Mouse (Mus musculus) liver, embryonic 16.5 days (tissue): ENCODE data around the gene Wnk2. TPM values are rescaled to one million over a fixed set of nuclear protein-coding genes. Genes with fewer than 3 reads are reported as not detected.

Experiments
- ATAC-seq: fragments of 200-750 bp; cut with Nextera tagmentation; 2 replicates; pipeline ENCODE4 v1.8.0; 2017; ENCODE audit warnings: low read depth, mild to moderate bottlenecking, moderate number of reproducible peaks, moderate library complexity
- H3K27ac ChIP-seq: fragments of 300-500 bp; sonication (generic); 2 replicates; pipeline ENCODE4 v1.5.1; 2014; ENCODE audit warnings: mild to moderate bottlenecking, low read length
- H3K27me3 ChIP-seq: fragments of 300-500 bp; sonication (generic); 2 replicates; pipeline ENCODE4 v1.6.1; 2014; ENCODE audit warnings: low read depth, low read length, mixed read lengths; ENCODE audit not compliant: control insufficient read depth, insufficient read depth
- H3K36me3 ChIP-seq: fragments of 300-500 bp; sonication (generic); 2 replicates; pipeline ENCODE4 v1.6.1; 2014; ENCODE audit warnings: mild to moderate bottlenecking; ENCODE audit not compliant: control insufficient read depth, insufficient read depth
- H3K4me1 ChIP-seq: fragments of 300-500 bp; sonication (generic); 2 replicates; pipeline ENCODE4 v1.6.1; 2014; ENCODE audit warnings: low read depth, low read length, mixed read lengths; ENCODE audit not compliant: control insufficient read depth
- H3K4me2 ChIP-seq: fragments of 300-500 bp; sonication (generic); 2 replicates; pipeline ENCODE4 v1.6.1; 2014; ENCODE audit warnings: low read depth, low read length, mixed read lengths
- H3K4me3 ChIP-seq: fragments of 300-500 bp; sonication (generic); 2 replicates; pipeline ENCODE4 v1.5.1; 2014; ENCODE audit warnings: low read depth, mild to moderate bottlenecking, low read length
- H3K9ac ChIP-seq: fragments of 300-500 bp; sonication (generic); 2 replicates; pipeline ENCODE4 v1.6.1; 2014; ENCODE audit warnings: low read depth, low read length
- H3K9me3 ChIP-seq: fragments of 300-500 bp; sonication (generic); replicated peaks from 2 replicates; pipeline ENCODE4 v1.6.1; 2016; ENCODE audit warnings: low read length; ENCODE audit not compliant: control insufficient read depth
- WGBS: fragments of 180-500 bp; shearing (Covaris S2); extraction: QIAGEN DNeasy Blood & Tissue Kit; methylation state at CpG from one replicate; pipeline ENCODE4 v1.1.7; 2014; ENCODE audit not compliant: insufficient replicate concordance; 5-methylcytosine and 5-hydroxymethylcytosine counted together
- polyA plus RNA-seq: library from polyadenylated mRNA; unstranded; fragments of >200 nt; fragmentation: Nextera tagmentation; extraction: Ambion mirVana; gene quantifications from 2 replicates; pipeline ENCODE4 v1.2.1, GENCODE M21; 2015

Gene Wnk2
- polyA plus RNA-seq, 1 experiment from 2014 or later, result 0.15 TPM

DNA sequence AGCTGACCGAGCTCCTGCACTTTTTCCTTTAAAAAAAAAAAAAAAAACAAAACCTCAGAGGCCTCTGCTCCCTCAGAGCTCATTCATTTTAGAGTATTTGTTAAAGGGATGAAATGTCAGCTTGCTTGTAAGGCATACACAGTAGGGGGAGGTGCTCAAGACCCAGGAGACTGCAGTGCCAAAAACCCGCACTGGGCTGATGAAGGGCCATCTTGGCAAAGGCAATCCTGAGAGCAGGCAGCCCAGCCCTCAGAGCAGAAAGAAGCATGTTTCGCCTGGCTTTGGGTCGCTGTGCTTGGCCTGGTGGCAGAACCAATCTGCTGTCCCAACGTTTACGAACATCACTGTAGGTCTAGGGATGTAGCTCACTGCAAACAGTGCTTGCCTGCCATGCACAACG is 44.6 kb downstream of the Wnk2 start:
- no peaks in the 10 kb centered on the region for H3K36me3 ChIP-seq
- no peak for ATAC-seq
- no peak overlapping the region for H3K27ac ChIP-seq
- no peaks in the 10 kb centered on the region for H3K4me1 ChIP-seq
- H3K4me2 ChIP-seq, result no peak overlapping the region
- no peak overlapping the region for H3K9ac ChIP-seq
- H3K27me3 ChIP-seq, result no peaks in the 10 kb centered on the region
- WGBS, result 54% methylated on average over 7 of the region's 7 CpGs
- no peak overlapping the region for H3K4me3 ChIP-seq
- no peaks in the 10 kb centered on the region for H3K9me3 ChIP-seq

GRCm38 (mm10) chr13:49100417-49100816 is 47.4 kb downstream of the Wnk2 start:
- H3K36me3 ChIP-seq, result no peaks in the 10 kb centered on the region
- H3K27me3 ChIP-seq, result no peaks in the 10 kb centered on the region
- no peak overlapping the region for H3K4me3 ChIP-seq
- no peak overlapping the region for H3K27ac ChIP-seq
- ATAC-seq, result no peak
- H3K4me1 ChIP-seq, result no peaks in the 10 kb centered on the region
- 27% methylated on average over 1 of the region's 1 CpGs for WGBS
- H3K4me2 ChIP-seq, result no peak overlapping the region
- no peak overlapping the region for H3K9ac ChIP-seq
- H3K9me3 ChIP-seq, result no peaks in the 10 kb centered on the region

DNA sequence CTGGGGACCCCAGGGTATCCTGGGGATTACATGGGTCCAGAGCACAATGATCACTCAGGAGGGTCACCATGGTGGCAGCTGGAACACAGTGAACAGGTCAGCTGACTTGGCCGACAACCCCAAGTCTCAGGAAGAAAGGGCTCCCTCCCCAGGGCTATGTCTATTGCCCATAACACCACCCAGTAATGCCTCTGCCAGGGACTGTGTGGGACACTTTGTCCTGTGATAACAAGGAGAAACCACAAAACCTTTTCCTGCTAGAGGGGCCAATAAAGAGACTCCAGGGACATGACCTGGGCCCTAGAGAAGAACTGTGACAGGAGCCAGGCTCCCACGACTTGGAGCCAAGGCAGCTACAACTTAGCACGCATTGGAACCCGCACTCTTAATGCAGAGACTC is 51.0 kb downstream of the Wnk2 start:
- ATAC-seq, result no peak
- 46% methylated on average over 4 of the region's 4 CpGs for WGBS

GRCm38 (mm10) chr13:49094667-49095066 is 53.1 kb downstream of the Wnk2 start:
- Histone ChIP-seq H3K27me3 (no peaks in the 10 kb centered on the region), H3K9ac (no peak overlapping the region)
- no peak for ATAC-seq

More for the DNA sequence above, 51.0 kb downstream of the Wnk2 start:
- H3K4me3 ChIP-seq, result no peak overlapping the region
- H3K9me3 ChIP-seq, result no peaks in the 10 kb centered on the region
- no peaks in the 10 kb centered on the region for H3K27me3 ChIP-seq
- no peaks in the 10 kb centered on the region for H3K4me1 ChIP-seq
- no peak overlapping the region for H3K27ac ChIP-seq
- no peak overlapping the region for H3K4me2 ChIP-seq
- H3K36me3 ChIP-seq, result no peaks in the 10 kb centered on the region
- H3K9ac ChIP-seq, result no peak overlapping the region

DNA sequence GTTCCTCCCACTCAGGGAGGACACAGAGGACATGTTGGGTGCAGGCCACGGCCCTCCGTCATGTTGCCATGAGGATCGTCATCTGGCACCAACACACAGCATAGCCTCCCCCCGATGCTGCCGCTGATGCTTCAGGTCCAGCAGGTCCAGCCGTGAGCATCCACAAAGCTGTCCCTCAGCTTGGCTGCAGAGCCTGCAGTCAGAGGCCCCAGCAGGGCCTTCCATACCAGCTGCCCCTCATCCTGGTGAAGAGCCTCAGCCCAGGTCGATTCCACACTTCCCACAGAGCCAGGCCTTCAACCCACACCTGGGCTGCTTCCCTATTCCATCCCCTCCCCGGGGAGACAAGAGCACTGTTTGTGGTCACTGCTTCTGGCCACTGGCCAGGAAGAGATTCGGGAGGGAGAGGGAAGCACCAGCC is 54.3 kb downstream of the Wnk2 start:
- no peak overlapping the region for H3K27ac ChIP-seq
- H3K4me2 ChIP-seq, result no peak overlapping the region
- no peaks in the 10 kb centered on the region for H3K4me1 ChIP-seq
- H3K36me3 ChIP-seq, result no peaks in the 10 kb centered on the region
- no peak overlapping the region for H3K9ac ChIP-seq
- no peak overlapping the region for H3K4me3 ChIP-seq
- 49% methylated on average over 9 of the region's 9 CpGs for WGBS
- ATAC-seq, result no peak
- no peaks in the 10 kb centered on the region for H3K9me3 ChIP-seq
- H3K27me3 ChIP-seq, result no peaks in the 10 kb centered on the region

More at GRCm38 (mm10) chr13:49094667-49095066, 53.1 kb downstream of the Wnk2 start:
- Histone ChIP-seq H3K4me3 (no peak overlapping the region), H3K36me3 (no peaks in the 10 kb centered on the region), H3K4me2 (no peak overlapping the region), H3K4me1 (no peaks in the 10 kb centered on the region), H3K27ac (no peak overlapping the region), H3K9me3 (no peaks in the 10 kb centered on the region)
- 58% methylated on average over 6 of the region's 6 CpGs for WGBS

DNA sequence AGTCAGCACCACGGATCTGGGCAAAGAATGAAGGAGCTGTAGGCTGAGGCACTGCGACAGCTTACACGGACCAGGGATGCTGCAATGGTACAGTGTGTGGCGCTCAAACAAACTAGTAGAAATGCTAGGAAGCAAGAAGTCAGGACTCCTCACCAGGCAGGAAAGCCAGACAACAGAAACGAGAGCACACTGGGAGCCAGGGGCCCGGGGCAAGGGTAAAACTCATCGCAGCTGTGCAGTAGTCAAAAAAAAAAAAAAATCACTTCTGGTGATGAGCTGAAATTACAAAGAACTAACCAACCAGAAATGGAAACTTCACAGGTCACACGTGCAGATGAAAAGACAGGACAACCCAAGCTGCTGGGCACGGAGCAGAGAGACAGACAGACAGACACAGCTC is 55.2 kb downstream of the Wnk2 start:
- WGBS, result 69% methylated on average over 9 of the region's 9 CpGs
- Histone ChIP-seq H3K4me3 (no peak overlapping the region), H3K9me3 (no peaks in the 10 kb centered on the region), H3K27ac (no peak overlapping the region), H3K36me3 (no peaks in the 10 kb centered on the region), H3K9ac (no peak overlapping the region), H3K27me3 (no peaks in the 10 kb centered on the region), H3K4me2 (no peak overlapping the region), H3K4me1 (no peaks in the 10 kb centered on the region)
- ATAC-seq, result no peak

DNA sequence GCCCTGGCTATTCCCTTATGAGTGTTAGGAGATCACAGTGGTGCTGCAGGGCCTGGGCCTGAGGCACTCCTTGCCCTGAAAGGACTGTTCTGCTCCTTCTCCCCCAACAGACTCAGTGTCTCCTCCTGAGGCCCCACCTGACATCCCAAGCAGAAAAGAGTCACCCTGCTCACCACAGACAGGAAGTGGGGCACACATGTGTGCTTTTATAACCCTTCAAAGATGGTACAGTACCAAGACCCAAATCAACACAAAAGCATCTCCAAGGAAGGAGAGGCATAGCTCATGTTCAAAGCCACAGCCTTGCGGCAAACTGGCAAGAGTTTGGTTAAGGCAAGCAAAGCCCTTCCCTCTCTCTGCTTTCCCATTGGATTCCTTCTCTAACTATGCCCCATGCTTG is 57.6 kb downstream of the Wnk2 start:
- no peak overlapping the region for H3K4me3 ChIP-seq
- H3K9ac ChIP-seq, result no peak overlapping the region
- no peak overlapping the region for H3K27ac ChIP-seq
- no peaks in the 10 kb centered on the region for H3K36me3 ChIP-seq
- no peaks in the 10 kb centered on the region for H3K4me1 ChIP-seq
- H3K4me2 ChIP-seq, result no peak overlapping the region
- H3K27me3 ChIP-seq, result no peaks in the 10 kb centered on the region
- WGBS, result 70% methylated on average over 1 of the region's 1 CpGs
- H3K9me3 ChIP-seq, result no peaks in the 10 kb centered on the region
- ATAC-seq, result no peak

DNA sequence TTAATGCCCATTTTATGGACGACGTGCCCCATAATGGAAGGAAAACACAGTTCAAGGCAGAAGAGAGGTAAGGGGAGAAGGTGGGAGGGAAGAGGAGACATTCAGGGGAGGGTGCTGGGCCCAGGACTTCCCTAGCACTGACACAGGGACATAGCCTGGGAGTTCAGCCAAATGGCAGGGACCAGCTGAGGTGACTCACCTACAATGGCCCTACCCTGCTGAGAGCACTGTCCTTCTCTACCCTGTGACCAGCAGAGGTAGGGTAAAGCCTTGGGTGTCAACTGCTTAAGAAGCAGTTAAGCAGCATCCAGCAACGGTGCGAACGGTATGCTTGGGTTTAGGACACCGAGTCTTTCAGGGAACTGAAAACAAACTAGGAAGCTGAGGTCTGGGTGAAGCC is 58.9 kb downstream of the Wnk2 start:
- WGBS, result 73% methylated on average over 6 of the region's 6 CpGs
- no peaks in the 10 kb centered on the region for H3K27me3 ChIP-seq
- ATAC-seq, result no peak
- H3K4me3 ChIP-seq, result no peak overlapping the region
- no peaks in the 10 kb centered on the region for H3K36me3 ChIP-seq
- H3K4me1 ChIP-seq, result no peaks in the 10 kb centered on the region
- H3K27ac ChIP-seq, result no peak overlapping the region
- no peak overlapping the region for H3K9ac ChIP-seq
- H3K4me2 ChIP-seq, result no peak overlapping the region
- no peaks in the 10 kb centered on the region for H3K9me3 ChIP-seq

- H3K9ac ChIP-seq, result no peak overlapping the region
- no peak overlapping the region for H3K4me3 ChIP-seq
- no peaks in the 10 kb centered on the region for H3K4me1 ChIP-seq
- H3K27me3 ChIP-seq, result no peaks in the 10 kb centered on the region
- no peaks in the 10 kb centered on the region for H3K9me3 ChIP-seq
- 55% methylated on average over 7 of the region's 7 CpGs for WGBS
- no peak overlapping the region for H3K27ac ChIP-seq
- no peaks in the 10 kb centered on the region for H3K36me3 ChIP-seq
- no peak overlapping the region for H3K4me2 ChIP-seq
- no peak for ATAC-seq
These were observed 60.4 kb downstream of the Wnk2 start for GRCm38 (mm10) chr13:49087420-49087819.

GRCm38 (mm10) chr13:49086431-49086830 is 61.4 kb downstream of the Wnk2 start:
- 27% methylated on average over 4 of the region's 4 CpGs for WGBS
- Histone ChIP-seq H3K9me3 (no peaks in the 10 kb centered on the region), H3K9ac (no peak overlapping the region), H3K36me3 (no peaks in the 10 kb centered on the region), H3K27ac (no peak overlapping the region), H3K27me3 (no peaks in the 10 kb centered on the region), H3K4me3 (no peak overlapping the region), H3K4me2 (no peak overlapping the region), H3K4me1 (no peaks in the 10 kb centered on the region)
- no peak for ATAC-seq
